Mouse (Mus musculus): ENCODE measurements around the gene Cd69. TPM values are rescaled to one million over a fixed set of nuclear protein-coding genes. Genes with fewer than 3 reads are reported as not detected.

Gene Cd69
- total and polyA plus RNA-seq, 2 experiments from 2014 or later, result not detected

DNA sequence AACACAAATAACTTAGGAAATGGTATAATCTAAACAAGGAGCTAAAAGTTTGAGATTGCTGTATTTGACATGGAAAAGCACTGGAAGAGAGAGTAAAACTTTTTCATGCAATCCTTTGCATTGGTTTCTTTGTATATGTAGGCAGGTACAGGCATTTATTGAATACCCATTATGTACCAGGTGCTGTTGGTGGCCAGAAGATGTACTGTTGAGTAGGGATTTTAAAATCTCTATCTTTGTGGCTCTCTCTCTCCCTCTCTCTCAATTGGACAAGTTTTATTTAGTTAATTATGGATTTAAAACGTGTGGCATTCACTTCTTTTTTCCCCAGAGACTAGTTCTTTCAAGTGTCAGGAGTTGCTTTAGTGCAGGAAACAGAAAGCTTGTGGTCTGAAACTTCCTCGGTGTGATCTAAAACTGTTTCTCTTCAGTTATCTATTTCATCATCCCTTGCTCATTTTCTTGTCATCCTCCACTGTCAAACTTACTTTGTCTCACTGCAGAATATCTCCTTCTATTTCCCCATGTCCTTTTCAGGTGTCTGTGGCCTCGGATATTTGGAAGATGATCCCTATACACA, 478 bp upstream of the Cd69 start:
- H3K27me3 ChIP-seq (ENCODE audit: control insufficient read depth, insufficient read depth, low read length), result no peaks in the 10 kb centered on the region
- H3K4me1 ChIP-seq (ENCODE audit: control insufficient read depth, insufficient read depth), result no peaks in the 10 kb centered on the region
- H3K9me3 ChIP-seq (replicated peaks; ENCODE audit: control insufficient read depth, low read length), result no peaks in the 10 kb centered on the region
- no peak overlapping the region for H3K4me3 ChIP-seq (ENCODE audit: low read depth, low read length)
- 47% methylated on average over 3 of the region's 3 CpGs for WGBS
- TF ChIP-seq EP300 (IDR thresholded peaks at IDR 0.05; ENCODE audit: low read depth) (no peak), CTCF (IDR thresholded peaks at IDR 0.05; ENCODE audit: low read depth) (no peak)
- H3K4me2 ChIP-seq (ENCODE audit: low read depth, low read length), result no peak overlapping the region
- no peak overlapping the region for H3K27ac ChIP-seq (ENCODE audit: low read depth)
- DNase-seq (ENCODE audit: low spot score) (no peak), ATAC-seq (ENCODE audit: insufficient read depth, low read depth) (no peak)
- H3K36me3 ChIP-seq (replicated peaks; ENCODE audit: control insufficient read depth, insufficient read depth, low read length), result no peaks in the 10 kb centered on the region
- no peak overlapping the region for H3K9ac ChIP-seq (replicated peaks; ENCODE audit: low read depth, low read length)

- WGBS, result 70% methylated on average over 2 of the region's 2 CpGs
- no peak overlapping the region for H3K9ac ChIP-seq (replicated peaks; ENCODE audit: low read depth, low read length)
- H3K4me1 ChIP-seq (ENCODE audit: control insufficient read depth, insufficient read depth), result no peaks in the 10 kb centered on the region
- no peak overlapping the region for H3K4me3 ChIP-seq (ENCODE audit: low read depth, low read length)
- H3K4me2 ChIP-seq (ENCODE audit: low read depth, low read length), result no peak overlapping the region
- no peaks in the 10 kb centered on the region for H3K36me3 ChIP-seq (replicated peaks; ENCODE audit: control insufficient read depth, insufficient read depth, low read length)
- H3K27ac ChIP-seq (ENCODE audit: low read depth), result no peak overlapping the region
- no peak for TF ChIP-seq CTCF (IDR thresholded peaks at IDR 0.05; ENCODE audit: low read depth)
- TF ChIP-seq EP300 (IDR thresholded peaks at IDR 0.05; ENCODE audit: low read depth), result no peak
- H3K27me3 ChIP-seq (ENCODE audit: control insufficient read depth, insufficient read depth, low read length), result no peaks in the 10 kb centered on the region
- DNase-seq (ENCODE audit: low spot score) (no peak), ATAC-seq (ENCODE audit: insufficient read depth, low read depth) (no peak)
- H3K9me3 ChIP-seq (replicated peaks; ENCODE audit: control insufficient read depth, low read length), result no peaks in the 10 kb centered on the region
These were observed 760 bp downstream of the Cd69 start for GRCm38 (mm10) chr6:129274476-129274875.

GRCm38 (mm10) chr6:129273662-129274061, 1.6 kb downstream of the Cd69 start:
- H3K27me3 ChIP-seq (ENCODE audit: control insufficient read depth, insufficient read depth, low read length), result no peaks in the 10 kb centered on the region
- no peaks in the 10 kb centered on the region for H3K9me3 ChIP-seq (replicated peaks; ENCODE audit: control insufficient read depth, low read length)
- H3K27ac ChIP-seq (ENCODE audit: low read depth), result no peak overlapping the region
- no peak overlapping the region for H3K9ac ChIP-seq (replicated peaks; ENCODE audit: low read depth, low read length)
- no peaks in the 10 kb centered on the region for H3K4me1 ChIP-seq (ENCODE audit: control insufficient read depth, insufficient read depth)
- no peak for TF ChIP-seq CTCF (IDR thresholded peaks at IDR 0.05; ENCODE audit: low read depth)
- no peak for TF ChIP-seq EP300 (IDR thresholded peaks at IDR 0.05; ENCODE audit: low read depth)
- WGBS, result 69% methylated on average over 3 of the region's 3 CpGs
- no peak overlapping the region for H3K4me2 ChIP-seq (ENCODE audit: low read depth, low read length)
- ATAC-seq (ENCODE audit: insufficient read depth, low read depth) (no peak), DNase-seq (ENCODE audit: low spot score) (no peak)
- no peak overlapping the region for H3K4me3 ChIP-seq (ENCODE audit: low read depth, low read length)
- H3K36me3 ChIP-seq (replicated peaks; ENCODE audit: control insufficient read depth, insufficient read depth, low read length), result no peaks in the 10 kb centered on the region

DNA sequence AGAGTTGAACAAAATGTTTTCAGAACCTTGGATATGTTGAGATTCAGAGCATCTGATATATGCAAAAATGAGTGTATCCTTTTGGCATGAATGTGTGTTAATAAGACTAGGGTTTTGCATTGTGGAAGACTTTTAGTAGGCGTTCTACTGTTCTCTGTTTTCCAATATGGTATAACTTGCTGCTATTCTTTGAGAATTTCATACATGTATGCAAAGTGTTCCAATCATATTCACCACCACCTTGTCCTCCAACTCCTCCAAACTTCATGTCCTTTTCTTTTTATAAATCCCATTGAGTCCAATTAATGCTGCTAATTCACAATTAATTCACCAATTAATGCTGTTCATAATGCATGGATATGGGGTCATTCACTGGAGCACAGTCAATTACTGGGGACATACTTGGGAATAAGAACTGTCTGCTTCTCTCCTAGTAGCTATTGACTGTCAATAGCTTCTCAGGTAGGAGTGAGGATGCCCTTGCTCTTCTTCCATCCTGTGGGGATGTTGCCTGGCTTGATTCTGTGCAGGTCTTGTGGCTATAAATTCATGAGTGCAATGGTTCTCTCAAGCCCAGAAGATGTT, 8.7 kb downstream of the Cd69 start:
- Histone ChIP-seq H3K27me3 (ENCODE audit: control insufficient read depth, insufficient read depth, low read length) (no peaks in the 10 kb centered on the region), H3K9ac (replicated peaks; ENCODE audit: low read depth, low read length) (no peak overlapping the region), H3K9me3 (replicated peaks; ENCODE audit: control insufficient read depth, low read length) (no peaks in the 10 kb centered on the region), H3K36me3 (replicated peaks; ENCODE audit: control insufficient read depth, insufficient read depth, low read length) (no peaks in the 10 kb centered on the region), H3K4me3 (ENCODE audit: low read depth, low read length) (no peak overlapping the region), H3K4me2 (ENCODE audit: low read depth, low read length) (no peak overlapping the region), H3K4me1 (ENCODE audit: control insufficient read depth, insufficient read depth) (no peaks in the 10 kb centered on the region), H3K27ac (ENCODE audit: low read depth) (no peak overlapping the region)
- ATAC-seq (ENCODE audit: insufficient read depth, low read depth) (no peak), DNase-seq (ENCODE audit: low spot score) (no peak)
- TF ChIP-seq EP300 (IDR thresholded peaks at IDR 0.05; ENCODE audit: low read depth) (no peak), CTCF (IDR thresholded peaks at IDR 0.05; ENCODE audit: low read depth) (no peak)
- WGBS, result 65% methylated on average over 1 of the region's 1 CpGs

DNA sequence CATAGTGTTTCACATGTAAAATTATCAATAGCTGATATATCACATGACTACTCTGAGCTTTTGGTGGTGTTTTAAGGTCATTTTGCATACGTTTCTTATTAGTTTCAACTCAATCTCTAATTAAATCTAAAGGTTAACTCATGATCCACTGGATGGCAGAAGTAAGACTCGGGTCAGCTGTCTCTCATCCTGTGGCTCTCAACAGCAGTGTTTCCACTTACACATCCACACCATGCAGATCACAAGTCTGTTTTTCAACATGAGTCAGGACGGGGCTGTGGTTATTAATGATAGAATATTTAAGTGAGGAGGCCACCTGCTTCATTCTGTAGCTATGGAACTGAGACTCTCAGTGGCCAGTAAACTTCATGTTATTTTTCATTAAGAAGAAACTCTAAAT, 9.4 kb downstream of the Cd69 start:
- no peaks in the 10 kb centered on the region for H3K9me3 ChIP-seq (replicated peaks; ENCODE audit: control insufficient read depth, low read length)
- DNase-seq (ENCODE audit: low spot score), result no peak
- WGBS, result 45% methylated on average over 3 of the region's 3 CpGs
- no peak overlapping the region for H3K9ac ChIP-seq (replicated peaks; ENCODE audit: low read depth, low read length)
- no peaks in the 10 kb centered on the region for H3K27me3 ChIP-seq (ENCODE audit: control insufficient read depth, insufficient read depth, low read length)
- H3K4me2 ChIP-seq (ENCODE audit: low read depth, low read length), result no peak overlapping the region
- TF ChIP-seq CTCF (IDR thresholded peaks at IDR 0.05; ENCODE audit: low read depth) (no peak), EP300 (IDR thresholded peaks at IDR 0.05; ENCODE audit: low read depth) (no peak)
- H3K36me3 ChIP-seq (replicated peaks; ENCODE audit: control insufficient read depth, insufficient read depth, low read length), result no peaks in the 10 kb centered on the region
- no peaks in the 10 kb centered on the region for H3K4me1 ChIP-seq (ENCODE audit: control insufficient read depth, insufficient read depth)
- H3K27ac ChIP-seq (ENCODE audit: low read depth), result no peak overlapping the region
- no peak overlapping the region for H3K4me3 ChIP-seq (ENCODE audit: low read depth, low read length)
- ATAC-seq (ENCODE audit: insufficient read depth, low read depth), result no peak

GRCm38 (mm10) chr6:129260940-129261339, 14.3 kb downstream of the Cd69 start:
- Histone ChIP-seq H3K36me3 (replicated peaks; ENCODE audit: control insufficient read depth, insufficient read depth, low read length) (no peaks in the 10 kb centered on the region), H3K4me2 (ENCODE audit: low read depth, low read length) (no peak overlapping the region), H3K27ac (ENCODE audit: low read depth) (no peak overlapping the region), H3K4me1 (ENCODE audit: control insufficient read depth, insufficient read depth) (no peaks in the 10 kb centered on the region), H3K9me3 (replicated peaks; ENCODE audit: control insufficient read depth, low read length) (no peaks in the 10 kb centered on the region), H3K27me3 (ENCODE audit: control insufficient read depth, insufficient read depth, low read length) (no peaks in the 10 kb centered on the region), H3K4me3 (ENCODE audit: low read depth, low read length) (no peak overlapping the region), H3K9ac (replicated peaks; ENCODE audit: low read depth, low read length) (no peak overlapping the region)
- no peak for TF ChIP-seq CTCF (IDR thresholded peaks at IDR 0.05; ENCODE audit: low read depth)
- TF ChIP-seq EP300 (IDR thresholded peaks at IDR 0.05; ENCODE audit: low read depth), result no peak
- WGBS, result 68% methylated on average over 4 of the region's 4 CpGs
- DNase-seq (ENCODE audit: low spot score) (no peak), ATAC-seq (ENCODE audit: insufficient read depth, low read depth) (no peak)
